In genomic region chr11:6199410-6200086, GRCm38 (mm10) we compare ENCODE assay signal across 8 mouse cellular contexts. TPM values are rescaled to one million over a fixed set of nuclear protein-coding genes. Genes with fewer than 3 reads are reported as not detected.
DNase-seq lines count a peak whose midpoint lies in the region; ATAC-seq and TF ChIP-seq lines count a peak whose summit lies in the region.

Gene A730071L15Rik, plus strand, starts transcription at chr11:6200029.

- no peaks in the 10 kb centered on the region for H3K9me3 ChIP-seq in heart, embryonic 10.5 days
- H3K9me3 ChIP-seq in E14TG2a.4 (ENCODE audit: low read length): no peaks in the 10 kb centered on the region
- H3K9me3 ChIP-seq in hindbrain, embryonic 15.5 days: no peaks in the 10 kb centered on the region

- peaks cover 24% of the 10 kb centered on the region for H3K4me1 ChIP-seq in heart, embryonic 10.5 days
- H3K4me1 ChIP-seq in E14TG2a.4 (replicated peaks; ENCODE audit: low read depth, low read length): peaks cover 53% of the 10 kb centered on the region
- H3K4me1 ChIP-seq in hindbrain, embryonic 15.5 days (replicated peaks): peaks cover 32% of the 10 kb centered on the region

- peak; percentile 78 for DNase-seq in heart, embryonic 10.5 days (ENCODE audit: low spot score)
- DNase-seq in heart, postnatal 10 days: no peak
- DNase-seq in embryo, embryonic 11 days: peak; percentile 31
- peak; percentile 13 for DNase-seq in mesoderm, embryonic 11.5 days (ENCODE audit: low read depth, low spot score)
- DNase-seq in urinary bladder, adult 2 months (ENCODE audit: low spot score): no peak
- no peak for DNase-seq in gastrocnemius, adult 8-10 months (ENCODE audit: low spot score in 2 of 2)

- peak within 1 kb of the TSS; percentile 98 for H3K27ac ChIP-seq in heart, embryonic 10.5 days
- peak within 1 kb of the TSS; percentile 96 for H3K27ac ChIP-seq in hindbrain, embryonic 15.5 days (replicated peaks)

- no peak for TF ChIP-seq CTCF in E14TG2a.4 (conservative IDR thresholded peaks at IDR 0.05; ENCODE audit: low read length)

- peak within 1 kb of the TSS; percentile 90 for H3K4me3 ChIP-seq in heart, embryonic 10.5 days
- peak within 1 kb of the TSS; percentile 100 for H3K4me3 ChIP-seq in E14TG2a.4 (replicated peaks; ENCODE audit: low read length)
- H3K4me3 ChIP-seq in hindbrain, embryonic 15.5 days: peak within 1 kb of the TSS; percentile 73

- peak within 1 kb of the TSS; percentile 75 for H3K9ac ChIP-seq in hindbrain, embryonic 15.5 days

- peak; percentile 83 for ATAC-seq in hindbrain, embryonic 15.5 days (ENCODE audit: low FRiP score, low read depth)

- peaks cover 4% of the 10 kb centered on the region for H3K36me3 ChIP-seq in heart, embryonic 10.5 days
- peaks cover 29% of the 10 kb centered on the region for H3K36me3 ChIP-seq in E14TG2a.4 (ENCODE audit: insufficient read depth, low read length)
- H3K36me3 ChIP-seq in hindbrain, embryonic 15.5 days: no peaks in the 10 kb centered on the region

- intact Hi-C loops in heart, postnatal 10 days (cut with DNase I): loop anchor here (5.0 kb wide), 1 partner anchor 63 kb away; no protein-coding TSS in a partner anchor

- H3K4me2 ChIP-seq in hindbrain, embryonic 15.5 days: peak within 1 kb of the TSS; percentile 68

- 1% methylated on average over 35 of the region's 35 CpGs for WGBS in heart, embryonic 10.5 days
- 1% methylated on average over 35 of the region's 35 CpGs for WGBS in hindbrain, embryonic 15.5 days

- no peaks in the 10 kb centered on the region for H3K27me3 ChIP-seq in heart, embryonic 10.5 days (ENCODE audit: insufficient read depth, poor library complexity, severe bottlenecking)
- no peaks in the 10 kb centered on the region for H3K27me3 ChIP-seq in E14TG2a.4 (ENCODE audit: insufficient read depth, low read length)
- H3K27me3 ChIP-seq in hindbrain, embryonic 15.5 days: no peaks in the 10 kb centered on the region

RNA-seq across cellular contexts. Expression of gene A730071L15Rik, which starts in this region (rescaled TPM):
- polyA plus RNA-seq in heart, embryonic 10.5 days (2016; fragmentation: Nextera tagmentation; extraction: Ambion mirVana): 0.14 and 0.43 TPM in 2 replicates
- total RNA-seq in heart, postnatal 10 days (2021): under 1 TPM in 1 of 2 experiments, not detected in 1; 0.26 TPM
- 0.31 and 0.86 TPM in 2 replicates for polyA plus RNA-seq in hindbrain, embryonic 15.5 days (2015; fragmentation: Nextera tagmentation; extraction: Ambion mirVana)
- polyA plus RNA-seq in urinary bladder, adult 2 months (2012; rRNA removed): 0.31 and 0.32 TPM in 2 replicates
- not detected for total RNA-seq in gastrocnemius, adult 8-10 months (2022)

Comparison
In these comparisons a context has a peak if more than half of its experiments do, and no peak if none do; other contexts are left out.
1. Peak in DNase-seq, H3K4me3 ChIP-seq and H3K27ac ChIP-seq in heart, embryonic 10.5 days; RNA of the gene not detected or under 1 TPM.
2. Peak in ATAC-seq, H3K4me3 ChIP-seq, H3K27ac ChIP-seq, H3K9ac ChIP-seq and H3K4me2 ChIP-seq in hindbrain, embryonic 15.5 days; RNA of the gene not detected or under 1 TPM.
3. DNase-seq: peak in embryo, embryonic 11 days (single experiment) and mesoderm, embryonic 11.5 days (single experiment); none in heart, postnatal 10 days (0 of 2), urinary bladder, adult 2 months (single experiment) and gastrocnemius, adult 8-10 months (0 of 2).
4. Peak in every context shown above with its lines, with median percentiles within 50 percentile points of each other: H3K4me3 ChIP-seq.